Mouse (Mus musculus): ENCODE results near the gene Qpctl.

- no peak for TF ChIP-seq CTCF (IDR thresholded peaks at IDR 0.05; ENCODE audit: insufficient read depth, low read depth, low read length)
- TF ChIP-seq POLR2A (IDR thresholded peaks at IDR 0.05; ENCODE audit: insufficient read depth, low read depth, low read length) = no peak
These were observed 52.6 kb downstream of the Qpctl start for GRCm38 (mm10) chr7:19096421-19096976.
